ENCODE assay signal across 15 mouse cellular contexts in genomic region chr19:30091644-30092295, GRCm38 (mm10).
"Had no signal": no experiment of that assay in that cellular context is flagged by ENCODE, and none has a peak within 500 bp of the region (broad histone marks: within the 10 kb centered on the region; RNA-seq: fewer than 3 reads in every experiment).

No protein-coding gene starts in this region.

- H3K27ac ChIP-seq: kidney, postnatal 0 days; left cerebral cortex, adult 2 months; limb, embryonic 10.5 days; liver, embryonic 15.5 days; neural tube, embryonic 12.5 days had no signal

- H3K27me3 ChIP-seq: liver, embryonic 15.5 days; neural tube, embryonic 12.5 days had no signal

- H3K9me3 ChIP-seq: limb, embryonic 10.5 days; liver, embryonic 15.5 days; neural tube, embryonic 12.5 days had no signal

- H3K4me1 ChIP-seq: liver, embryonic 15.5 days had no signal

- H3K4me3 ChIP-seq: left cerebral cortex, adult 2 months; limb, embryonic 10.5 days; liver, embryonic 15.5 days; neural tube, embryonic 12.5 days had no signal

- H3K4me2 ChIP-seq: liver, embryonic 15.5 days; neural tube, embryonic 12.5 days had no signal

- DNase-seq: kidney, adult 9 months; kidney, postnatal 4 days; lung, adult 2 months; lung, postnatal 36 days; midbrain, embryonic 14.5 days; right cerebral cortex, postnatal 4 days; spleen, adult 18-20 months; thymus, adult 18-20 months; thymus, postnatal 14 days had no signal

- H3K9ac ChIP-seq: liver, embryonic 15.5 days; neural tube, embryonic 12.5 days had no signal

- ATAC-seq: lung, postnatal 0 days had no signal
